Mouse (Mus musculus) liver, adult 2 months (tissue): ENCODE results near the gene B4galnt1.
"Not testable (repeated sequence)": the region's sequence is repeated elsewhere in the genome, so short reads cannot be mapped to it uniquely, and the experiment has no call there.

ENCODE experiments used
- CTCF ChIP-seq: fragments of 200-500 bp; IDR thresholded peaks from 2 replicates; pipeline ENCODE4 v1.5.1; 2011; ENCODE audit warnings: low read depth, low read length, control low read depth
- POLR2A ChIP-seq: fragments of 200-500 bp; IDR thresholded peaks from 2 replicates; pipeline ENCODE4 v1.6.1; 2011; ENCODE audit warnings: low read length, control low read depth; ENCODE audit not compliant: insufficient read depth; ENCODE audit errors: extremely low read depth

GRCm38 (mm10) chr10:127152556-127152955, 12.5 kb upstream of the B4galnt1 start:
- TF ChIP-seq CTCF, POLR2A: not testable (repeated sequence)
